Mouse (Mus musculus): ENCODE data around the gene Kpna6.

DNA sequence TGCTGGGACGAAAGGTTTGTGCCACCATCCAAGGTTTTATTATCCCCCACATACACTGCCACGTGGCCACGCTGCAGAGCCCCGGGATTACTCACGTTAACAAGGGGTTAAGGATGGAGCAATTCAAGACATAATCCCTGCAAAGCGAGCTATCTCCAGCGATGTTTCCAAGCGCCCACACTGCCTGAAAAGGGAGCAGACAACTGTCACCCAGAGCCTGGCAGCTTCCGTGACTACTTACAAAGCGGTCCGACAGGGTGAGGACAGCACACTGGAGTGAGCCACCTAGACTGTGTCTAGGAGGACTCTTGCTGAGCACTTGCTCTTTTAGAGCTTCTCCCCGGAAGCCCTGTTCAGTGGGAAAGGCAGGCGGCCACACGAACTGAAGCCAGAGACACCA is 17.8 kb downstream of the Kpna6 start:
- TF ChIP-seq CTCF (IDR thresholded peaks at IDR 0.05; ENCODE audit: control insufficient read depth, insufficient read depth, low read length) (no peak), POLR2A (IDR thresholded peaks at IDR 0.05; ENCODE audit: borderline replicate concordance, control insufficient read depth, low read depth, low read length) (no peak)
